In genomic region chr8:124192242-124192641, GRCm38 (mm10) we compare ENCODE assay signal across 13 mouse cellular contexts. TPM values are rescaled to one million over a fixed set of nuclear protein-coding genes. Genes with fewer than 3 reads are reported as not detected.
DNase-seq lines count a peak whose midpoint lies in the region; TF ChIP-seq lines count a peak whose summit lies in the region.
"Had no signal": no experiment of that assay in that cellular context is flagged by ENCODE, and none has a peak within 500 bp of the region (broad histone marks: within the 10 kb centered on the region; RNA-seq: fewer than 3 reads in every experiment).

No protein-coding gene starts in this region.

- H3K4me1 ChIP-seq in embryonic fibroblast, embryonic 13.5 days (ENCODE audit: control insufficient read depth, insufficient read depth, low read length): peaks cover 11% of the 10 kb centered on the region

- TF ChIP-seq CTCF in gastrocnemius, adult 2 months (IDR thresholded peaks at IDR 0.05): no peak
- TF ChIP-seq CTCF in brain, embryonic 14.5 days (IDR thresholded peaks at IDR 0.05; ENCODE audit: borderline replicate concordance, extremely low read depth, insufficient read depth, insufficient read length): no peak
- no peak for TF ChIP-seq CTCF in embryonic fibroblast, embryonic 13.5 days (IDR thresholded peaks at IDR 0.05; ENCODE audit: borderline replicate concordance, insufficient read depth, low read length)

- no peak for TF ChIP-seq POLR2A in brain, embryonic 14.5 days (IDR thresholded peaks at IDR 0.05; ENCODE audit: borderline replicate concordance, extremely low read depth, insufficient read depth, insufficient read length, poor library complexity, severe bottlenecking)
- TF ChIP-seq POLR2A in embryonic fibroblast, embryonic 13.5 days (IDR thresholded peaks at IDR 0.05; ENCODE audit: low read depth, low read length): no peak

- intact Hi-C loops in gastrocnemius, adult 2 months (cut with DNase I): no loop called here
- intact Hi-C loops in gastrocnemius, postnatal 36 days (cut with DNase I): no loop called here

- H3K27ac ChIP-seq in gastrocnemius, adult 2 months: peak overlapping the region; percentile 67
- peak overlapping the region; percentile 54; the same call in 1 of the 2 replicates for H3K27ac ChIP-seq in embryonic fibroblast, embryonic 13.5 days (ENCODE audit: insufficient read depth, low read length)
- H3K27ac ChIP-seq: embryonic facial prominence, embryonic 13.5 days; heart, embryonic 10.5 days; hindbrain, embryonic 12.5 days had no signal

- no peak overlapping the region for H3K4me3 ChIP-seq in gastrocnemius, adult 2 months
- no peak overlapping the region for H3K4me3 ChIP-seq in embryonic fibroblast, embryonic 13.5 days (ENCODE audit: insufficient read depth, low read length)
- H3K4me3 ChIP-seq: embryonic facial prominence, embryonic 13.5 days; heart, embryonic 10.5 days; hindbrain, embryonic 12.5 days had no signal

- no peak for DNase-seq in gastrocnemius, adult 2 months
- no peak for DNase-seq in gastrocnemius, postnatal 36 days
- peak; percentile 61 to 70 for DNase-seq in right cerebral cortex, postnatal 10 days (ENCODE audit: low spot score in 2 of 2)
- no peak for DNase-seq in right cerebral cortex, postnatal 36 days (ENCODE audit: low spot score in 2 of 2)
- peak; percentile 75 for DNase-seq in brain, embryonic 14.5 days (ENCODE audit: low read depth)
- DNase-seq in kidney, adult 9 months: no peak
- no peak for DNase-seq in ovary, postnatal 14 days (ENCODE audit: low spot score)
- DNase-seq: adrenal gland, adult 8-10 months; cerebellum, adult 9-10 months had no signal

RNA-seq across cellular contexts. Expression of gene Galnt2, which starts 38.9 kb away (rescaled TPM):
- 10 to 100 TPM; 35.6 to 37.2 TPM for total RNA-seq in gastrocnemius, adult 2 months (2021)
- 10 to 100 TPM; 32.5 to 35.6 TPM for total RNA-seq in gastrocnemius, postnatal 36 days (2021)
- polyA plus RNA-seq in brain, embryonic 14.5 days (2012; rRNA removed): 42.0 and 50.3 TPM in 2 replicates
- 20.3 and 45.2 TPM in 2 replicates for polyA plus RNA-seq in embryonic fibroblast, embryonic 13.5 days (2011; ENCODE audit: insufficient read length, low read depth, missing spikeins)

Comparison
In these comparisons a context has a peak if more than half of its experiments do, and no peak if none do; other contexts are left out.
1. DNase-seq: peak in right cerebral cortex, postnatal 10 days (2 of 2) and brain, embryonic 14.5 days (single experiment); none in gastrocnemius, adult 2 months (single experiment), gastrocnemius, postnatal 36 days (0 of 2), right cerebral cortex, postnatal 36 days (0 of 2), kidney, adult 9 months (single experiment) and ovary, postnatal 14 days (single experiment).